Mouse (Mus musculus) T-helper 2 cell (primary cell): ENCODE data around the gene Nras.

Experiments
- in situ Hi-C: fragments of 300-600 bp; cut with MboI, MseI; formaldehyde crosslinking; loops from one replicate; pipeline ENCODE4 v1.15.1; 2025; ENCODE audit warnings: high pct_unique_total_duplicates

Gene Nras

GRCm38 (mm10) chr3:103058207-103059157, at the start of gene Nras:
Gene Nras (plus strand): TSS chr3:103058285.
- in situ Hi-C loops: no loop called here

GRCm38 (mm10) chr3:103017350-103017749, 40.7 kb upstream of the Nras start:
- in situ Hi-C loops: no loop called here

- in situ Hi-C loops: no loop called here
These were observed 38.6 kb upstream of the Nras start for GRCm38 (mm10) chr3:103019462-103019861.

GRCm38 (mm10) chr3:103020249-103020942, 37.7 kb upstream of the Nras start, which contains the start of gene Csde1:
Gene Csde1 (plus strand): TSS chr3:103020426.
- in situ Hi-C loops: no loop called here

GRCm38 (mm10) chr3:103020943-103021638, 37.0 kb upstream of the Nras start:
- in situ Hi-C loops: no loop called here

GRCm38 (mm10) chr3:103026174-103026573, 31.9 kb upstream of the Nras start:
- in situ Hi-C loops: loop anchor here (5.0 kb wide), 1 partner anchor 289 kb away; no protein-coding TSS in a partner anchor

- in situ Hi-C loops: no loop called here
These were observed 17.8 kb upstream of the Nras start for GRCm38 (mm10) chr3:103040285-103040684.

GRCm38 (mm10) chr3:103040861-103041379, 17.2 kb upstream of the Nras start:
- in situ Hi-C loops: no loop called here

GRCm38 (mm10) chr3:103056016-103056595, 2.0 kb upstream of the Nras start:
- in situ Hi-C loops: no loop called here

GRCm38 (mm10) chr3:103057752-103058151, 333 bp upstream of the Nras start:
- in situ Hi-C loops: no loop called here

GRCm38 (mm10) chr3:103066927-103067326, 8.8 kb downstream of the Nras start:
- in situ Hi-C loops: no loop called here

GRCm38 (mm10) chr3:103068971-103069370, 10.9 kb downstream of the Nras start:
- in situ Hi-C loops: no loop called here

- in situ Hi-C loops: no loop called here
These were observed 15.7 kb downstream of the Nras start, which contains the start of gene Ampd1 for GRCm38 (mm10) chr3:103073771-103074170. Gene Ampd1 (plus strand): TSS chr3:103074014.

- in situ Hi-C loops: no loop called here
These were observed 17.8 kb downstream of the Nras start for GRCm38 (mm10) chr3:103075871-103076270.

- in situ Hi-C loops: no loop called here
These were observed 18.4 kb downstream of the Nras start for GRCm38 (mm10) chr3:103076476-103076875.

GRCm38 (mm10) chr3:103079301-103079700, 21.2 kb downstream of the Nras start:
- in situ Hi-C loops: no loop called here

- in situ Hi-C loops: no loop called here
These were observed 23.0 kb downstream of the Nras start for GRCm38 (mm10) chr3:103081051-103081450.

GRCm38 (mm10) chr3:103081861-103082453, 23.9 kb downstream of the Nras start:
- in situ Hi-C loops: no loop called here

GRCm38 (mm10) chr3:103082761-103083160, 24.7 kb downstream of the Nras start:
- in situ Hi-C loops: no loop called here

- in situ Hi-C loops: no loop called here
These were observed 27.9 kb downstream of the Nras start for GRCm38 (mm10) chr3:103085986-103086385.

GRCm38 (mm10) chr3:103091753-103092152, 33.7 kb downstream of the Nras start:
- in situ Hi-C loops: no loop called here
